In genomic region chr3:66400791-66401568, GRCm38 (mm10) we compare ENCODE assay signal across 11 mouse cellular contexts.
DNase-seq lines count a peak whose midpoint lies in the region; ATAC-seq lines count a peak whose summit lies in the region.
"Had no signal": no experiment of that assay in that cellular context is flagged by ENCODE, and none has a peak within 500 bp of the region (broad histone marks: within the 10 kb centered on the region; RNA-seq: fewer than 3 reads in every experiment).

No protein-coding gene starts in this region.

- H3K36me3 ChIP-seq in embryonic facial prominence, embryonic 10.5 days (replicated peaks) = no peaks in the 10 kb centered on the region
- H3K36me3 ChIP-seq in liver, embryonic 12.5 days = no peaks in the 10 kb centered on the region

- ATAC-seq in liver, embryonic 12.5 days = no peak
- ATAC-seq: activated CD4-positive, CD25-positive, alpha-beta regulatory T cell, adult 4 months had no signal

- no peaks in the 10 kb centered on the region for H3K9me3 ChIP-seq in embryonic facial prominence, embryonic 10.5 days
- no peaks in the 10 kb centered on the region for H3K9me3 ChIP-seq in liver, embryonic 12.5 days (replicated peaks)

- H3K9ac ChIP-seq in liver, embryonic 12.5 days = no peak overlapping the region

- H3K4me2 ChIP-seq in liver, embryonic 12.5 days = peak overlapping the region; percentile 4; the same call in 1 of the 2 replicates

- peaks cover 8% of the 10 kb centered on the region for H3K4me1 ChIP-seq in embryonic facial prominence, embryonic 10.5 days
- no peaks in the 10 kb centered on the region for H3K4me1 ChIP-seq in liver, embryonic 12.5 days

- peak; percentile 12 to 26 for DNase-seq in cerebellum, postnatal 14 days
- no peak for DNase-seq in cerebellum, postnatal 36 days
- peak; percentile 44 for DNase-seq in kidney, postnatal 10 days
- no peak for DNase-seq in kidney, adult 11 months
- no peak for DNase-seq in embryonic facial prominence, embryonic 10.5 days (ENCODE audit: low spot score)
- DNase-seq in urinary bladder, adult 2 months (ENCODE audit: low spot score) = no peak
- DNase-seq in left cerebral cortex, adult 11 months (ENCODE audit: low spot score) = no peak
- DNase-seq: cerebellum, postnatal 25 days; heart, adult 11 months had no signal

- no peak overlapping the region for H3K4me3 ChIP-seq in embryonic facial prominence, embryonic 10.5 days
- no peak overlapping the region for H3K4me3 ChIP-seq in liver, embryonic 12.5 days

- peak overlapping the region; percentile 2; the same call in 1 of the 2 replicates for H3K27ac ChIP-seq in embryonic facial prominence, embryonic 10.5 days (replicated peaks)
- H3K27ac ChIP-seq in liver, embryonic 12.5 days = no peak overlapping the region

- no peaks in the 10 kb centered on the region for H3K27me3 ChIP-seq in embryonic facial prominence, embryonic 10.5 days (replicated peaks; ENCODE audit: low read depth, poor library complexity, severe bottlenecking)
- peaks cover 3% of the 10 kb centered on the region; the same call in 1 of the 2 replicates for H3K27me3 ChIP-seq in liver, embryonic 12.5 days (replicated peaks)

- 66% methylated on average over 16 of the region's 16 CpGs for WGBS in embryonic facial prominence, embryonic 10.5 days
- WGBS in liver, embryonic 12.5 days (ENCODE audit: insufficient replicate concordance) = 28% methylated on average over 16 of the region's 16 CpGs

Comparison
In these comparisons a context has a peak if more than half of its experiments do, and no peak if none do; other contexts are left out.
1. DNase-seq: peak in cerebellum, postnatal 14 days (2 of 2) and kidney, postnatal 10 days (single experiment); none in cerebellum, postnatal 36 days (0 of 2), kidney, adult 11 months (single experiment), embryonic facial prominence, embryonic 10.5 days (single experiment), urinary bladder, adult 2 months (single experiment) and left cerebral cortex, adult 11 months (single experiment).